Mouse (Mus musculus): Measurements from ENCODE around the gene Mad1l1.

DNA sequence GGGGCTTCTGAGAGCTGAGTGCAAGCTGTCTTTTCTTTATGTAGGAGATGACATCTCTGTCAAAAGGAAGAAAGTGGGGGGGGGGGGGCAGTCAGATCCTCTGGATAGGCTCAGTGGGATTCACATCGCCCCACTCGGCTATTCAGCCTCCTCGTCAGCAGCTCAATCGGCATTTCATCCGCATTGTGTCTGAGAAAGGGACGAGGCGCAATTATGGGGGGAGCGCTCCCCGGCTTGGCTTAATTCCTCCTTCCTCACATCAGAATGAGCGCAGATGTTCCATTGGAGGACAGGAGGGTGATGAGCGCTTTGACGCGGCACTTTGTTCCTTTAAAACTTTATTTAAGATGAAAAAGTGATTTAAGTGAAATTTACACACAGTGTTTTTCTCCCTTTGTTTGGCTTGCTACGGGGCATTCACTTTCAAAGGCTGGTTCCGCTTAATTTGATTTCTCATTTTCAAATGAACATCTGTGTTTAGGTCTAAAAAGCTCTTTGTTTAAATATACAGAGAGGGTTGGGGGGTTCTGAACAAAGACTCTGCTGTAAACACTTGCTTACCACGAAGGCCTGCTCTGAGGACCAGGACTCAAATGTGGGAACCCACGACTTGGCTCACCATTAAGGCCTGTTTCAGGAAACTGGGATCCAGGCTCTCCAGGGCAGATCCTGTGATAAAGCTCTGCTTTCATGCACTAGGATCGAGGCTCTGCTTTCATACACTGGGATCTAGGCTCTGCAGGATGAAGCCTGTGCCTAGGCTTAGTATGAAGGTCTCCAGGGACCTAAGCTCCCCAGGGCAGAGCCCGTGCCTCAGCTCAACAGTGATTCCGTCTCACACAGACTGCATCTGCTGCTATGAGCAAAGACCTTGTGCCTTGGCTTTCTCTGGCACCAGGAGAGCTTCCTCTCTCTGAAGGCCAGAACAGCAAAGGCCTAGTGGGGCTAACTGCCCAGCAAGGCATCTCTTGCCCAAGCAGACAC lies 98.0 kb downstream of the Mad1l1 start:
- TF ChIP-seq POLR2A (IDR thresholded peaks at IDR 0.05; ENCODE audit: borderline replicate concordance, control insufficient read depth, low read depth, low read length), result no peak
- TF ChIP-seq CTCF (IDR thresholded peaks at IDR 0.05; ENCODE audit: control insufficient read depth, insufficient read depth, low read length), result no peak

Data from bone marrow, adult 2 months (tissue).